Mouse (Mus musculus) retina, postnatal 7 days (tissue): ENCODE data around the gene Pdpn.

Source experiments
- DNase-seq: peaks from one replicate; pipeline ENCODE4 v3.0.0-alpha.2; 2012; ENCODE audit warnings: low read depth, low spot score

Pdpn gene

DNA sequence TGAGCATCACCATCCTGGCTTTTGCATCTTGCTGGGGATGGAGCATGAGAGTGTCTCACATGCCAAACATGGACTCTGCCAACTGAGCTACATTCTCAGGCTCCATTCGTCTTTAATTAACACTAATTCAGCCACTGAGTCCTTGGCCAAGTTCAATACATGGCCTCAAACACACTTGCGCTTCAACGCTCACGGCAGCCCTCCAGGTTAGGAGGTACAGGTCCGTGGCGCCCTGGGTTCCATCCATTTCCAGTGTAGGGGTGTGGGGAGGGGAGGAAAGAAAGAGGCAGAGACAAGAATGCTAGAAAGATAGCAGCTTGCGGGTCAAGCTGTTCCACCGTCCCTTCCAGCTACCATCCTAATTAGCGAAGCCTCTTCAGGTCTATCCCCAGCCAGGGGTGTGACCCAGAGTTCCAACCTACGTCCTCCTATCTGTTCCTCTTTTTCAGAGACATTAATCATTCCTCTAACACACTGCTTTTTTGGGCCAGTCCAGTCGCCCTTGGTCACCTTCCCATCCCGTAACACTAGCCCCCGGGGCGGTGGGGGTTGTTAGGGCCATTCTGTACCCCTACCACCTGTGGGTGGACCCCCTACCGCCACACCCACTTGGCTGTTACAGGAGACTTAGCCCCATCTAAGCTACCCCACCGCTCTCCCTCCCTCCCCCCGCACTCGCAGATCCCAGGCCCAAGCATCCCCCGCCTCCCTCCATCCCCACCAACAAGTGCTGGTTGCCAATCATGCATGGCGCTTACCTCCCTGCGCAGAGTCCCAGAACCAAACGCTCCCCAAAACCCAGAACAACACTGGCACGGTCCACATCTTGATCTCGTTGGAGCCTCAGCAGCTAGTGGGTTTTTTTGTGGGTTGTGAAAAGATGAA, 691 bp downstream of the Pdpn start:
- no peak for DNase-seq

- no peak for DNase-seq
These were observed 2.3 kb downstream of the Pdpn start for GRCm38 (mm10) chr4:143297016-143297556.

DNA sequence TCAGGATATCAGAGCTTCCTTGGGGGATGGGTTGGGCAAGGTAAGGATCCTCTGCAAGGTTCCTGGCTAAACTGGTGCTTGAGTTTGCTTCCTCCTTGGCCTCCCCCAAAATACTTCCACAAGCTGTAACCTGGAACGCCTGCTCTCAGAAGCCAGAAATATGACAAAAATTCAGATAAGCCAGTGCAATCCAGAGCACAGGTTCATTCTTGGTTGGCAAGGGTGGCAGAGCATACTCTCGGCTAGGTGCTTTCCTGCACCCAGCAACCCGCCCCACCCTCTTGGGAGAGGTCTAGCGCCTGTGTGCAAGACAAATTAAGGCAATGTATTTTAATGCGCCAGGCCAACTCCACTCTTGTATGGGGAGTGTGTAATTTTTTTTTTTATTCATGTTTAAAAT, 3.2 kb downstream of the Pdpn start:
- no peak for DNase-seq

DNA sequence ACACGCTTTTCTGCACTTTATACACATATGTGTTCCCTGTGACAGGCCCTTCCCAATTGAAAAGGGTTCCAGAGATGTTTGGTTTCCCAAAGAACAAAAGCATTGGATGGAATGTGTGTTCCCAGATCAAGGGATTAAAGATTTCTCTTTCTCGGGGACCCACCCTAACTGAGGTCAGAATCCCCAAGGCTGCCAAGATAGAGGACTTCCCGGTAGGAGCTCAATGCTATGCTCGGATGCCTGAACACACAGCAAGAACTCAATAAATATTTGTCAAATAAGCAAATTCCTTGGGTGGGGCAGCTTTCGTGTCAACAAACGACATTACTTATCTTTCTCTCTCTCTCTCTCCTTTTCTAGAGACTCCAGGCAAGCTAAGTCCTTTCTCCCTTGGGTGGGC, 5.0 kb downstream of the Pdpn start:
- no peak for DNase-seq

- DNase-seq: no peak
These were observed 10.5 kb downstream of the Pdpn start for GRCm38 (mm10) chr4:143288880-143289279.

- no peak for DNase-seq
These were observed 10.9 kb downstream of the Pdpn start for GRCm38 (mm10) chr4:143288473-143288872.

GRCm38 (mm10) chr4:143287065-143287464, 12.3 kb downstream of the Pdpn start:
- no peak for DNase-seq

DNA sequence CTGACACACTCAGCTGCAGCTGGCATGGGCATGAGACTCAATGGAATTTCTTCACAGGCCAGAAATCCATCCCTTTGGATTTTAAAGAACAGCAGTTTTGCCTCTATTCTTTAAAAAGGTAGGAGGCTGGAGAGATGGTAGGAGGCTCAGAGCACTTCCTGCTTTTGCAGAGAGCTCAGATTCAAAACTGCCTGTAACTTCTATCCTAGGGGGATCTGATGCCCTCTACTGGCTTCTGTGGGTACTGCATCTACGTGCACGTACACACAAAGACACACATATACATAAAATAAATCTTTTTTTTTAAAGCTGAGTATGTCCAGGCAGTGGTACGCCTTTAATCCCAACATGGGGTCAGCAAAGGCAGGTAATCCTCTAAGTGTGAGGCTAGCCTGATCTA, 19.2 kb downstream of the Pdpn start:
- no peak for DNase-seq

DNA sequence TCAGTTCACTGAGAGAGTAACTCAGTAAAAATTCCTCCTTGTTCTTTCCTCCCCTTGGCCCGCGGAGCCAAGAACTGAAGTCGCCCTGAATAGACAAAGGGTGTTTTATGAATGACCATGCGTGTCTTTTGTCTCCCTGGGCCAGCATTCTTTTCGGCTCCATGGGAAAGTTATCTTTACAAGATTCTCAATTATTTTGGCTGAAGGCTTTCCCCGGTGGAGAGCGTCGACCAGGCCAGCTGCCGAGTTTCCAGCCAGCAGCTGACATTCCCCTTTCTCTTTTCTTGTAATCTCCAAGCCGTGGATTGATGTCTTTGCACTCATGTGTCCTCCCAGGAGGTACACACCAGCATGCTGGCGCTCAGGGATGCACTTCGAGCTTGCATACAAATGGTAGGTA, 19.7 kb downstream of the Pdpn start:
- DNase-seq: no peak

- DNase-seq: no peak
These were observed 20.3 kb downstream of the Pdpn start for GRCm38 (mm10) chr4:143279016-143279415.

GRCm38 (mm10) chr4:143278429-143278871, 20.9 kb downstream of the Pdpn start:
- no peak for DNase-seq

GRCm38 (mm10) chr4:143277319-143277718, 22.0 kb downstream of the Pdpn start:
- DNase-seq: no peak

GRCm38 (mm10) chr4:143271571-143271970, 27.8 kb downstream of the Pdpn start:
- DNase-seq: no peak

GRCm38 (mm10) chr4:143270903-143271302, 28.5 kb downstream of the Pdpn start:
- no peak for DNase-seq

DNA sequence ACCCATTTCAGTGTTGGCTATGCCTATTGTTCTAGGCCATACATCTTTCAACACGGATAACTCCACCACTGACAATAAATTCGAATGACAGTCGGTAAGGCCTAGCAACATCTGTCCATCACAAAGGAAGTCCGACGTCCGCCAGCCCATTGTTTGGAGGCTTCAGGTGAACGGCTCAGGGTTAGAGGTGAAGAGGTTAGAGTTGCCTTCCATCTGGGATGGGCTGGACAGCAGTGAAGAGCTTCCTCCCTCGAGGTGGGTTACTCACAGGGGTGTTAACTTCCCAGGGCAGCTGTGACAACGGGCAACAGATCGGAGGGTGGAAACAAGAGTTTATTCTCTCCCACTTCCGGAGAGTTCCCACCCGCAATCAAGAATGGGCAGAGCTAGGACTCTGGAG, 36.7 kb downstream of the Pdpn start:
- DNase-seq: no peak

DNA sequence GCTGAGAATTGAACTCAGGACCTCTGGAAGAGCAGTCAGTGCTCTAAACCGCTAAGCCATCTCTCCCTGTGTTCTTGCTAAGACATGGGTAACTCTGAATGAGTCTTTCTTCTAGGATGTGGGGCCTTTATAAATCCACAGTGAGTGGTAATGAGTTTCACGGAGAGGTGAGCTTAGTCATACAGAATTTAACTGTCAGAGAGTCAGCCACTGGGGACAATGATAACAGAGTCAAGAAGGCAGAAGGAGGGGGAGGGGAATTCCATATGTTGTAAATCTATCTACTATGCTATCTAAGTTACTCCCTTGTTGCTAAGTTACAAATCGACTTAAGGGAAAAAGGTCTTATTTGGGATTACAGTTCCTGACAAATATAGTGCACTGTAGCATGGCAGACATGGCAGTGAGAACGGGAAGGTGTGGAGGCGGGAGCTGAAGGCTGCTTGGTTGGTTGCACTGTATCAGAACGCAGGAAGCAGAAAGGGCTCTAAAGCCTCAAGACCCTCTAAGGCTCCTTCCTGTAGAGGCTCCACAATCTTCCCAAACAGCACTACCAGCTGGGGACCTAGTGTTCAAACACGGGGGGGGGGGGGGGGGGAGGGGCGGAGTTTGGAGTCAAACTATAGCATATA, 39.5 kb downstream of the Pdpn start:
- no peak for DNase-seq

- DNase-seq: no peak
These were observed 40.8 kb downstream of the Pdpn start for GRCm38 (mm10) chr4:143258517-143258916.

DNA sequence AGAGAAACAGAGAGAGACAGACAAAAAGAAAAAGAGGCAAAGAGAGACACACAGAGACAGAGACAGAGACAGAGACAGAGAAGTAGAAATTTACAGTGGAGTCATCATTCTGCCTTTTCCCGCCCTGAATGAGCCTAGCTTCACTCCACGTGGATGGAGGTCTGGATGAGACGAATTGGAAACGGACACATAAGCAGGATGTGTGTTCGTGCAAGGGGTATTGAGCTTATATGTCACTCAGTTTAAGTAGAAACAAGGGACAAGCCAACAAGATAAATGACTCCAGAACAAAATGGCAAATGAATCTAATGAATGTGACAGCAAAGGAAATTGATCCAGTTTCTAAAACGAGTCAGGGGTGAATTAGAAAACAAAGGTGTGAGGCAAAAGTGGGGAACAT, 41.4 kb downstream of the Pdpn start:
- no peak for DNase-seq

GRCm38 (mm10) chr4:143255541-143255940, 43.8 kb downstream of the Pdpn start:
- no peak for DNase-seq

- no peak for DNase-seq
These were observed 46.0 kb downstream of the Pdpn start for GRCm38 (mm10) chr4:143253356-143253755.

DNA sequence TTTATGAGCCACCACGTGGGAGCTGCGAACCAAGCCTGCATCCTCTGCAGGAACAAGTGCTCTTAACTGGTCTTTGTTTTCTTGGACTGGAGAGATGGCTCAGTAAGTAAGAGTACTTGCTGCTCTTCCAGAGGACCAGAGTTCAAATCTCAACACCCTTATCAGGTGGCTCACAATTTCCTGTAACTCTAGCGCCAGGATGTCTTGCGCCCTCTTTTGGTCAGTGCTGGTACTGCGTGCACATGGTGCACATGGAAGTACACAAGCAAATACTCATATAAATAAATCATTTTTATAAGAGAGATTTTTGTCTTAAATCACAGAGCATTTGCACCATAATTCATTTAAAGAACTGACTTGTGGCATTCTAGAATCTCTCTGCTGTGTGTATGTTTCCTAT, 51.3 kb downstream of the Pdpn start:
- no peak for DNase-seq

GRCm38 (mm10) chr4:143241294-143241693, 58.1 kb downstream of the Pdpn start:
- DNase-seq: no peak
